22 mouse cellular contexts compared by ENCODE assay signal in the genomic region with DNA sequence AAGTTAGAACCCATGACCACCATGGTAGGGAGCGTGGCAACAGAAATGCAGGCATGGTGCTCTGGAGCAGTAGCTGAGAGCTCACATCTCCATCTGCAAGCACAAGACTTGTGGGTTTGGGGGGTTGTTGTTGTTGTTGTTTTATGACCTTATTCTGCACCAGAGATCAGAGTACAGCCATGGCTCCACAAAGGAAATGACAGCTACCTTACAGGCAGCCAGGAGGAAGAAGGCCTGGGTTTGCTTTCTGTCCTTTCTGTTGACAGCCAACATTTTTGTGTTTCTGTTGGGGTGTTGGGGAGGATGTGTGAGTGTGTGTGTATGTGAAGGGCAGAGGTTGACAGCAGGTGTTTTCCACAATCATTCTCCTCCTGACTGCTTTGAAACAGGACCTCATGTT.
DNase-seq lines count a peak whose midpoint lies in the region; ATAC-seq and TF ChIP-seq lines count a peak whose summit lies in the region.
"Had no signal": no experiment of that assay in that cellular context is flagged by ENCODE, and none has a peak within 500 bp of the region (broad histone marks: within the 10 kb centered on the region; RNA-seq: fewer than 3 reads in every experiment).

No protein-coding gene starts in this region.

- H3K9me3 ChIP-seq in liver, embryonic 12.5 days (replicated peaks): no peaks in the 10 kb centered on the region
- H3K9me3 ChIP-seq: embryonic facial prominence, embryonic 10.5 days; forebrain, embryonic 13.5 days; G1E; heart, embryonic 13.5 days; hindbrain, embryonic 12.5 days had no signal

- H3K27ac ChIP-seq in spleen, adult 2 months (ENCODE audit: insufficient read depth, low read length): peak overlapping the region; percentile 33; the same call in 1 of the 2 replicates
- H3K27ac ChIP-seq in liver, embryonic 12.5 days: no peak overlapping the region
- H3K27ac ChIP-seq in cerebellum, adult 2 months (ENCODE audit: insufficient read depth, low read length): no peak overlapping the region
- H3K27ac ChIP-seq: embryonic facial prominence, embryonic 10.5 days; forebrain, embryonic 13.5 days; gastrocnemius, adult 2 months; heart, embryonic 13.5 days; hindbrain, embryonic 12.5 days had no signal

- TF ChIP-seq POLR2A in spleen, adult 2 months (IDR thresholded peaks at IDR 0.05; ENCODE audit: low read depth, low read length): no peak
- no peak for TF ChIP-seq POLR2A in cerebellum, adult 2 months (IDR thresholded peaks at IDR 0.05; ENCODE audit: borderline replicate concordance, insufficient read depth, low read length)

- no peaks in the 10 kb centered on the region for H3K27me3 ChIP-seq in spleen, adult 2 months (ENCODE audit: control insufficient read depth, insufficient read depth, low read length)
- H3K27me3 ChIP-seq in liver, embryonic 12.5 days (replicated peaks): no peaks in the 10 kb centered on the region
- no peaks in the 10 kb centered on the region for H3K27me3 ChIP-seq in cerebellum, adult 2 months (ENCODE audit: control insufficient read depth, insufficient read depth, low read length)
- H3K27me3 ChIP-seq: forebrain, embryonic 13.5 days; heart, embryonic 13.5 days; hindbrain, embryonic 12.5 days had no signal

- no peak overlapping the region for H3K9ac ChIP-seq in liver, embryonic 12.5 days
- H3K9ac ChIP-seq: forebrain, embryonic 13.5 days; forebrain, postnatal 0 days; heart, embryonic 13.5 days; hindbrain, embryonic 12.5 days had no signal

- H3K4me1 ChIP-seq in spleen, adult 2 months (ENCODE audit: control insufficient read depth, insufficient read depth, insufficient read length): peaks cover 3% of the 10 kb centered on the region; the same call in 1 of the 2 replicates
- H3K4me1 ChIP-seq in liver, embryonic 12.5 days: peaks cover 10% of the 10 kb centered on the region
- H3K4me1 ChIP-seq in cerebellum, adult 2 months (ENCODE audit: control insufficient read depth, insufficient read depth, low read length): no peaks in the 10 kb centered on the region

- no peak for TF ChIP-seq CTCF in spleen, adult 2 months (IDR thresholded peaks at IDR 0.05; ENCODE audit: extremely low read depth, insufficient read depth, insufficient read length, insufficient replicate concordance)
- no peak for TF ChIP-seq CTCF in cerebellum, adult 2 months (IDR thresholded peaks at IDR 0.05; ENCODE audit: borderline replicate concordance, insufficient read depth, low read depth, low read length)

- WGBS in spleen, adult 2 months: 90% methylated on average over 1 of the region's 1 CpGs
- 77% methylated on average over 1 of the region's 1 CpGs for WGBS in liver, embryonic 12.5 days (ENCODE audit: insufficient replicate concordance)
- 96% methylated on average over 1 of the region's 1 CpGs for WGBS in cerebellum, adult 2 months

- no peak for DNase-seq in spleen, adult 2 months (ENCODE audit: low read depth in 1 of 2, low spot score in 2 of 2)
- no peak for DNase-seq in spleen, adult 18-20 months
- DNase-seq in thymus, postnatal 10 days (ENCODE audit: low spot score in 2 of 2): peak; percentile 4 to 22
- DNase-seq in thymus, postnatal 4 days: peak; percentile 34
- DNase-seq in ovary, postnatal 36 days (ENCODE audit: low spot score): no peak
- DNase-seq in cerebellum, adult 2 months: no peak
- DNase-seq: adrenal gland, postnatal 14 days; cerebellum, adult 11-12 months; cerebellum, adult 9-11 months; forebrain, postnatal 0 days; gastrocnemius, adult 2 months; gastrocnemius, postnatal 25 days; heart, postnatal 10 days; heart, postnatal 4 days had no signal

- no peak overlapping the region for H3K4me2 ChIP-seq in liver, embryonic 12.5 days
- H3K4me2 ChIP-seq: forebrain, embryonic 13.5 days; heart, embryonic 13.5 days; hindbrain, embryonic 12.5 days had no signal

- H3K36me3 ChIP-seq in spleen, adult 2 months (ENCODE audit: control insufficient read depth, insufficient read depth, low read length): no peaks in the 10 kb centered on the region
- no peaks in the 10 kb centered on the region for H3K36me3 ChIP-seq in liver, embryonic 12.5 days
- H3K36me3 ChIP-seq: embryonic facial prominence, embryonic 10.5 days; heart, embryonic 13.5 days; hindbrain, embryonic 12.5 days had no signal

- H3K4me3 ChIP-seq in spleen, adult 2 months (ENCODE audit: extremely low read depth, insufficient read depth, insufficient read length): no peak overlapping the region
- H3K4me3 ChIP-seq in liver, embryonic 12.5 days: no peak overlapping the region
- H3K4me3 ChIP-seq in cerebellum, adult 2 months (replicated peaks; ENCODE audit: insufficient read depth, low read depth, low read length): no peak overlapping the region
- H3K4me3 ChIP-seq: embryonic facial prominence, embryonic 10.5 days; forebrain, embryonic 13.5 days; gastrocnemius, adult 2 months; heart, embryonic 13.5 days; hindbrain, embryonic 12.5 days had no signal

- ATAC-seq in inflammation-experienced regulatory T-cells, adult 6 months: peak; percentile 75
- ATAC-seq in liver, embryonic 12.5 days: no peak
- ATAC-seq: forebrain, embryonic 13.5 days; forebrain, postnatal 0 days; hindbrain, embryonic 16.5 days had no signal

Comparison
In these comparisons a context has a peak if more than half of its experiments do, and no peak if none do; other contexts are left out.
1. DNase-seq: peak in thymus, postnatal 10 days (2 of 2) and thymus, postnatal 4 days (single experiment); none in spleen, adult 2 months (0 of 2), spleen, adult 18-20 months (0 of 2), ovary, postnatal 36 days (single experiment) and cerebellum, adult 2 months (0 of 2).